9 mouse cellular contexts compared by ENCODE assay signal in genomic region chr4:136741840-136742239, GRCm38 (mm10).
DNase-seq lines count a peak whose midpoint lies in the region; ATAC-seq and TF ChIP-seq lines count a peak whose summit lies in the region.
"Had no signal": no experiment of that assay in that cellular context is flagged by ENCODE, and none has a peak within 500 bp of the region (broad histone marks: within the 10 kb centered on the region; RNA-seq: fewer than 3 reads in every experiment).

No protein-coding gene starts in this region.

- H3K4me2 ChIP-seq in embryonic facial prominence, embryonic 14.5 days (ENCODE audit: low read depth, low read length): no peak overlapping the region
- H3K4me2 ChIP-seq in hindbrain, postnatal 0 days (ENCODE audit: low read depth, low read length): no peak overlapping the region
- H3K4me2 ChIP-seq in midbrain, embryonic 12.5 days (replicated peaks): no peak overlapping the region
- H3K4me2 ChIP-seq: limb, embryonic 13.5 days had no signal

- no peaks in the 10 kb centered on the region for H3K36me3 ChIP-seq in embryonic facial prominence, embryonic 14.5 days (ENCODE audit: control insufficient read depth, insufficient read depth, low read length)
- no peaks in the 10 kb centered on the region for H3K36me3 ChIP-seq in hindbrain, postnatal 0 days (ENCODE audit: insufficient read depth, low read length)
- peaks cover 5% of the 10 kb centered on the region; the same call in 1 of the 2 replicates for H3K36me3 ChIP-seq in midbrain, embryonic 12.5 days
- H3K36me3 ChIP-seq: limb, embryonic 13.5 days had no signal

- peak; percentile 90 for DNase-seq in heart, adult 11 months
- no peak for DNase-seq in heart, postnatal 25 days (ENCODE audit: low spot score)
- DNase-seq in embryonic facial prominence, embryonic 14.5 days (ENCODE audit: low spot score): peak; percentile 48
- peak; percentile 70 for DNase-seq in hindbrain, postnatal 0 days (ENCODE audit: low spot score)
- DNase-seq in yolk sac, embryonic 10.5 days (ENCODE audit: low spot score): no peak
- no peak for DNase-seq in thymus, postnatal 0 days (ENCODE audit: low spot score)
- no peak for DNase-seq in thymus, postnatal 4 days

- no peak for TF ChIP-seq CTCF in hindbrain, postnatal 0 days (IDR thresholded peaks at IDR 0.05; ENCODE audit: low read depth)

- ATAC-seq in embryonic facial prominence, embryonic 14.5 days (ENCODE audit: low read depth): no peak
- peak; percentile 28; the same call in 1 of the 2 replicates for ATAC-seq in hindbrain, postnatal 0 days
- no peak for ATAC-seq in midbrain, embryonic 12.5 days (ENCODE audit: low FRiP score, low read depth)

- 64% methylated on average over 14 of the region's 14 CpGs for WGBS in embryonic facial prominence, embryonic 14.5 days
- 27% methylated on average over 14 of the region's 14 CpGs for WGBS in hindbrain, postnatal 0 days
- WGBS in midbrain, embryonic 12.5 days: 58% methylated on average over 14 of the region's 14 CpGs

- intact Hi-C loops in heart, postnatal 25 days (cut with DNase I): loop anchor here (5.0 kb wide), 1 partner anchor 100 kb away; no protein-coding TSS in a partner anchor

- no peaks in the 10 kb centered on the region for H3K9me3 ChIP-seq in embryonic facial prominence, embryonic 14.5 days (ENCODE audit: control insufficient read depth, low read length)
- H3K9me3 ChIP-seq in hindbrain, postnatal 0 days (ENCODE audit: low read length): no peaks in the 10 kb centered on the region
- no peaks in the 10 kb centered on the region for H3K9me3 ChIP-seq in midbrain, embryonic 12.5 days
- H3K9me3 ChIP-seq: limb, embryonic 13.5 days had no signal

- peak overlapping the region; percentile 58; the same call in 1 of the 2 replicates for H3K27ac ChIP-seq in embryonic facial prominence, embryonic 14.5 days (replicated peaks; ENCODE audit: low read depth, low read length)
- peak overlapping the region; percentile 68 for H3K27ac ChIP-seq in hindbrain, postnatal 0 days
- H3K27ac ChIP-seq in midbrain, embryonic 12.5 days (replicated peaks): peak overlapping the region; percentile 82
- H3K27ac ChIP-seq: limb, embryonic 13.5 days had no signal

- no peak overlapping the region for H3K9ac ChIP-seq in embryonic facial prominence, embryonic 14.5 days (ENCODE audit: low read depth, low read length)
- no peak overlapping the region for H3K9ac ChIP-seq in hindbrain, postnatal 0 days (replicated peaks; ENCODE audit: low read length)
- no peak overlapping the region for H3K9ac ChIP-seq in midbrain, embryonic 12.5 days (replicated peaks)
- H3K9ac ChIP-seq: limb, embryonic 13.5 days had no signal

- no peak overlapping the region for H3K4me3 ChIP-seq in embryonic facial prominence, embryonic 14.5 days (ENCODE audit: low read depth, low read length)
- no peak overlapping the region for H3K4me3 ChIP-seq in hindbrain, postnatal 0 days (ENCODE audit: low read length)
- H3K4me3 ChIP-seq in midbrain, embryonic 12.5 days: no peak overlapping the region
- H3K4me3 ChIP-seq: limb, embryonic 13.5 days had no signal

- peaks cover 14% of the 10 kb centered on the region for H3K4me1 ChIP-seq in embryonic facial prominence, embryonic 14.5 days (ENCODE audit: control insufficient read depth, insufficient read depth, low read length)
- H3K4me1 ChIP-seq in hindbrain, postnatal 0 days (ENCODE audit: insufficient read depth, low read length): peaks cover 30% of the 10 kb centered on the region
- H3K4me1 ChIP-seq in midbrain, embryonic 12.5 days: peaks cover 83% of the 10 kb centered on the region

- H3K27me3 ChIP-seq in embryonic facial prominence, embryonic 14.5 days (replicated peaks; ENCODE audit: control insufficient read depth, insufficient read depth, low read length): no peaks in the 10 kb centered on the region
- H3K27me3 ChIP-seq in hindbrain, postnatal 0 days (ENCODE audit: insufficient read depth, low read length): no peaks in the 10 kb centered on the region
- H3K27me3 ChIP-seq in midbrain, embryonic 12.5 days: no peaks in the 10 kb centered on the region
- H3K27me3 ChIP-seq: limb, embryonic 13.5 days had no signal

Comparison
In these comparisons a context has a peak if more than half of its experiments do, and no peak if none do; other contexts are left out.
1. DNase-seq: peak in heart, adult 11 months (single experiment), embryonic facial prominence, embryonic 14.5 days (single experiment) and hindbrain, postnatal 0 days (single experiment); none in heart, postnatal 25 days (single experiment), yolk sac, embryonic 10.5 days (single experiment), thymus, postnatal 0 days (single experiment) and thymus, postnatal 4 days (single experiment).
2. Peak in every context shown above with its lines, with median percentiles within 50 percentile points of each other: H3K27ac ChIP-seq.